Mouse (Mus musculus) heart, embryonic 14.5 days (tissue): Measurements from ENCODE around the gene Slc35b1. TPM values are rescaled to one million over a fixed set of nuclear protein-coding genes. Genes with fewer than 3 reads are reported as not detected.
A peak's percentile ranks its signal among the peaks of the same experiment; 100 is the strongest.

Experiments
- ATAC-seq: fragments of 200-750 bp; cut with Nextera tagmentation; 2 replicates; pipeline ENCODE4 v1.8.0; 2017; ENCODE audit warnings: low read depth, moderate TSS enrichment; ENCODE audit not compliant: insufficient number of reproducible peaks, insufficient read depth, low FRiP score
- H3K27ac ChIP-seq, 2 experiments: fragments of 200-500 bp in 1 of 2; fragments of 300-500 bp in 1 of 2; sonication (generic) in 1 of 2; replicated peaks in 1 of 2; 2 replicates each; pipeline ENCODE4 v1.5.1; 2012 to 2014; ENCODE audit warnings: low read depth in 2 of 2, low read length in 2 of 2, control low read depth in 1 of 2, mild to moderate bottlenecking in 1 of 2, mixed read lengths in 1 of 2; ENCODE audit not compliant: control insufficient read depth in 1 of 2, insufficient read depth in 1 of 2
- H3K27me3 ChIP-seq: fragments of 300-500 bp; sonication (generic); 2 replicates; pipeline ENCODE4 v1.6.1; 2014; ENCODE audit warnings: mild to moderate bottlenecking, low read length, control low read depth; ENCODE audit not compliant: control insufficient read depth, insufficient read depth
- H3K36me3 ChIP-seq: fragments of 300-500 bp; sonication (generic); 2 replicates; pipeline ENCODE4 v1.6.1; 2014; ENCODE audit warnings: mild to moderate bottlenecking, control low read depth, low read length, mixed read lengths; ENCODE audit not compliant: control insufficient read depth, insufficient read depth
- H3K4me1 ChIP-seq, 2 experiments: fragments of 200-500 bp in 1 of 2; fragments of 300-500 bp in 1 of 2; sonication (generic) in 1 of 2; 2 replicates each; pipeline ENCODE4 v1.6.1; 2012 to 2014; ENCODE audit warnings: low read length in 2 of 2, control low read depth in 1 of 2, mixed read lengths in 1 of 2; ENCODE audit not compliant: control insufficient read depth in 2 of 2, insufficient read depth in 2 of 2
- H3K4me2 ChIP-seq: fragments of 300-500 bp; sonication (generic); 2 replicates; pipeline ENCODE4 v1.6.1; 2014; ENCODE audit warnings: mild to moderate bottlenecking, low read length
- H3K4me3 ChIP-seq, 2 experiments: fragments of 200-500 bp in 1 of 2; fragments of 300-500 bp in 1 of 2; sonication (generic) in 1 of 2; 2 replicates each; pipeline ENCODE4 v1.5.1; 2012 to 2014; ENCODE audit warnings: low read length in 2 of 2, mild to moderate bottlenecking in 2 of 2, control low read depth in 1 of 2, low read depth in 1 of 2, moderate library complexity in 1 of 2; ENCODE audit not compliant: control insufficient read depth in 1 of 2, insufficient read depth in 1 of 2
- H3K9ac ChIP-seq: fragments of 300-500 bp; sonication (generic); 2 replicates; pipeline ENCODE4 v1.6.1; 2014; ENCODE audit warnings: mild to moderate bottlenecking, low read length
- H3K9me3 ChIP-seq: fragments of 300-500 bp; sonication (generic); 2 replicates; pipeline ENCODE4 v1.6.1; 2016; ENCODE audit warnings: low read length, control low read depth; ENCODE audit not compliant: control insufficient read depth
- WGBS: fragments of 180-500 bp; shearing (Covaris S2); extraction: QIAGEN DNeasy Blood & Tissue Kit; methylation state at CpG from one replicate; pipeline ENCODE4 v1.1.7; 2014; 5-methylcytosine and 5-hydroxymethylcytosine counted together
- polyA plus RNA-seq: library from polyadenylated mRNA; unstranded; fragments of >200 nt; fragmentation: Nextera tagmentation; extraction: Ambion mirVana; gene quantifications from 2 replicates; pipeline ENCODE4 v1.2.1, GENCODE M21; 2014

Slc35b1 gene
- polyA plus RNA-seq, 1 experiment from 2014 or later = 74.6 TPM

DNA sequence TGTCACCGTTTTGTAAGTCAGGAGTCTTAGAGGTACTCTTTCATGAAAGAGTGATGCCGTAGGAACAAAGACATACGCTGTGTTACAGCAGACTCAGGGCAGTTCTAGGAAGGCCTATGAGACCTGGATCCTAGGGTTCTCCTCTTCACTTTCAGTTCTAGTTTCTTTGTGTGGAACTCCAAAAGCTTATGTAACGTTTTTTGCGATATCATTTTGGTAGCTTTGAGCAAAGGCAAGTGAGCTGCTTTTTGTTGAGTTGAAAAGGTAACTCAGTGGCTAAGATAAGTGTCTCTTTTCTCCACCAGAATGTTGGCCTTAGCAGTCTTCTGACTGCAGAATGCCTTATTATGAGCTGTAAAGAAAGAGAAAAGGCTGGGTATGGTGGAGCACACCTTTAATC lies 32.8 kb downstream of the Slc35b1 start:
- 83% methylated on average over 5 of the region's 5 CpGs for WGBS
- ATAC-seq = no peak
- H3K4me3 ChIP-seq = no peak overlapping the region
- H3K4me1 ChIP-seq = peaks cover 3 to 18% of the 10 kb centered on the region in 2 experiments; a peak in 3 of 4 replicates
- H3K9me3 ChIP-seq = no peaks in the 10 kb centered on the region
- 0 out of 2 replicates have a peak, but pooled peaks cover 10% of the 10 kb centered on the region for H3K36me3 ChIP-seq
- no peak overlapping the region for H3K9ac ChIP-seq
- H3K27ac ChIP-seq = no peak overlapping the region
- H3K27me3 ChIP-seq = no peaks in the 10 kb centered on the region
- H3K4me2 ChIP-seq = no peak overlapping the region

DNA sequence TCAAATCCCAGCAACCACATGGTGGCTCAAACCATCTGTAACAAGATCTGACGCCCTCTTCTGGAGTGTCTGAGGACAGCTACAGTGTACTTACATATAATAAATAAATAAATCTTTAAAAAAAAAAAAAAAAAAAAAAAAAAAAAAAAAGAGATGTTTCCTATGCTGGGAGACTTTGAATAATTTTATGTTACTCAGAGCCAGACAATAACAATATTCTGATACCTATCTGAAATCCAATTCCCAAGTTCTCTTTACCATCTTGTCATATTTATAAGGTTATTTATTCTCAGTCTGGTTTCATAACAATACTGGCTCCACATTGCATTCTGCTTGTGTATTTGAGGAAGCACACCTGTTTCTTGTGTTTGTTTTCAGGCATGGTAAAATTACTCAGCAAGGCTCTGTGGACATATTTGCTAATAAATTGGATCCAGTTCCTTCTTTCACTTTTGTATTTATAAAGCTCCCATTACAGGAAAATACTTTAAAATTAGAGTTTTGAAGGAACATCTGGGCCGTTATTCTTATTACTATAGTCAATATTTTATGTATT lies 36.5 kb downstream of the Slc35b1 start:
- Histone ChIP-seq H3K27ac (no peak overlapping the region), H3K9ac (no peak overlapping the region), H3K4me3 (no peak overlapping the region), H3K36me3 (0 out of 2 replicates have a peak, but pooled peaks cover 10% of the 10 kb centered on the region), H3K9me3 (no peaks in the 10 kb centered on the region), H3K4me1 (peaks cover 2 to 11% of the 10 kb centered on the region in 2 experiments; a peak in 3 of 4 replicates), H3K27me3 (no peaks in the 10 kb centered on the region), H3K4me2 (no peak overlapping the region)
- 84% methylated on average over 2 of the region's 2 CpGs for WGBS
- ATAC-seq = no peak

DNA sequence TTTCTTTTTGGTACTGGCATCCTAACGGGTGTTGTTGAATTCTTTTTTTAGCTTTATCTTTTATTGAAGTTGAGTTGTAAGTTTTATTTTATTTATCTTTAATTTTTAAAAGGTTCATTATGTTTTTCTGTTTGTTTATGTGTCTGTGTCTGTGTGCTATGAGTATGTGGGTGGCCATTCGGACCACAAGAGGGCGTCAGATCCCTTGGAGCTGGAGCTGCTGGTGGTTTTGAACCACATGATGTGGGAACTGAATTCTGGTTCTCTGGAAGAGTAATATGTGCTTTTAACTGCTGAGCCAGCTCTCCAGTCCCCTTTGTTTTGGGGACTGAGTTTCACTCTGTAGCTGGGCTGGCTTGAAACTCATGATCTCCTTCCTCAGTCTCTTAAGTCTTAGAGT lies 39.0 kb downstream of the Slc35b1 start:
- no peak overlapping the region for H3K9ac ChIP-seq
- no peaks in the 10 kb centered on the region for H3K9me3 ChIP-seq
- 0 out of 2 replicates have a peak, but pooled peaks cover 10% of the 10 kb centered on the region for H3K36me3 ChIP-seq
- no peak for ATAC-seq
- H3K4me1 ChIP-seq = 0 out of 4 replicates have a peak, but pooled peaks cover 0 to 3% of the 10 kb centered on the region in 2 experiments
- no peak overlapping the region for H3K4me3 ChIP-seq
- 79% methylated on average over 3 of the region's 3 CpGs for WGBS
- no peak overlapping the region for H3K27ac ChIP-seq
- H3K27me3 ChIP-seq = no peaks in the 10 kb centered on the region
- H3K4me2 ChIP-seq = no peak overlapping the region

DNA sequence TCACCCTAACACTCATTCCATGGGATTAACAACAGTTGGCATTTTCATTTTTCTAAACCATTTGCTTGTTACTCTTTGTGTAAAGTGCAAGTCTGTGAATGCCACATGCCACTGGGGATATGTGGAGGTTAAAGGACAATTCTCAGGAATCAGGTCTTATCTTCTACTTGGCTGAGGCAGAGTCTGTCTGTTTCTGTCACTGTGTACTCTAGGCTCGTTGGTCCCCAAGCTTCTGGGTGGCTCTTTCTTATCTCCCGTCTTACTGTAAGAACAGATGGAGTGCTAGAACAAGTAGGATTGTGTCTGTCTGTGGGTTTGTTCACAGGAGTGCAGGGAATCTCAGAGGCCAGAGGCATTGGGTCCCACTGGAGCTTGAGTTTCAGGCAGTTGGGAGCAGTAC lies 46.9 kb downstream of the Slc35b1 start:
- Histone ChIP-seq H3K4me3 (no peak overlapping the region), H3K4me2 (no peak overlapping the region), H3K4me1 (peaks cover 0 to 25% of the 10 kb centered on the region in 2 experiments; a peak in 2 of 4 replicates), H3K36me3 (0 out of 2 replicates have a peak, but pooled peaks cover 4% of the 10 kb centered on the region), H3K27me3 (no peaks in the 10 kb centered on the region), H3K9ac (no peak overlapping the region; the same call in 1 of the 2 replicates), H3K27ac (peak overlapping the region in 1 of 2 experiments; percentile 37; a peak in 1 of 4 replicates), H3K9me3 (no peaks in the 10 kb centered on the region)
- WGBS = 10% methylated on average over 2 of the region's 2 CpGs
- ATAC-seq = no peak

DNA sequence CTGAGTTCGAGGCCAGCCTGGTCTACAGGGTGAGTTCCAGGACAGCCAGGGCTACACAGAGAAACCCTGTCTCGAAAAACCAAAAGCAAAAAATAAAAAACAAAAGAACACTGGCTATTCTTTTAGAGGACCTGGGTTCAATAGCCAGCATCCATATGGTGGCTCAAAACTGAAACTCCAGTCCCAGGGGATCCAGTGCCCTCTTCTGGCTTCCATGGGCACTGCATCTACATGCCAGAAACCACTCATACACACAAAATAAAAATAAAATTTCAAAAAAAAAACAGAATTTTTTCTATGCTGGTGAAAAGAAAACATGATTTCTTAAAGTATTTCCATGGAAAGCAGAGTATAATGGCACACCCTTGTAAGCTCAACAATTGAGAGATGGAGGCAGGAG lies 47.7 kb downstream of the Slc35b1 start:
- no peak for ATAC-seq
- H3K27me3 ChIP-seq = no peaks in the 10 kb centered on the region
- no peak overlapping the region for H3K9ac ChIP-seq
- no peaks in the 10 kb centered on the region for H3K9me3 ChIP-seq
- H3K4me1 ChIP-seq = peaks cover 0 to 25% of the 10 kb centered on the region in 2 experiments; a peak in 2 of 4 replicates
- WGBS = 86% methylated on average over 1 of the region's 2 CpGs
- 0 out of 2 replicates have a peak, but pooled peaks cover 4% of the 10 kb centered on the region for H3K36me3 ChIP-seq
- H3K4me3 ChIP-seq = no peak overlapping the region
- no peak overlapping the region for H3K4me2 ChIP-seq
- no peak overlapping the region for H3K27ac ChIP-seq

Other genes with a start within 250 kb of the Slc35b1 start
- gene Dlx4, start 238.4 kb upstream of the Slc35b1 start, polyA plus RNA-seq = not detected in 2 replicates
- not detected in 2 replicates for gene Tac4, start 123.2 kb upstream of the Slc35b1 start, polyA plus RNA-seq
- gene Kat7, start 74.4 kb upstream of the Slc35b1 start, polyA plus RNA-seq = 45.4 and 45.6 TPM in 2 replicates
- 5.4 and 6.3 TPM in 2 replicates for gene Fam117a, start 47.7 kb upstream of the Slc35b1 start, polyA plus RNA-seq
- 81.6 and 89.6 TPM in 2 replicates for gene Spop, start 29.4 kb downstream of the Slc35b1 start, polyA plus RNA-seq
- gene Nxph3, start 129.9 kb downstream of the Slc35b1 start, polyA plus RNA-seq = 0.36 TPM in 1 of 2 replicates, not detected in the other
- gene Ngfr, start 203.0 kb downstream of the Slc35b1 start, polyA plus RNA-seq = 1.2 and 3.0 TPM in 2 replicates